Mouse (Mus musculus) embryonic facial prominence, embryonic 15.5 days (tissue): ENCODE data around the gene Rasl12. TPM values are rescaled to one million over a fixed set of nuclear protein-coding genes. Genes with fewer than 3 reads are reported as not detected.
A peak's percentile ranks its signal among the peaks of the same experiment; 100 is the strongest.

Source experiments
- ATAC-seq: fragments of 200-750 bp; cut with Nextera tagmentation; 2 replicates; pipeline ENCODE4 v1.8.0; 2017; ENCODE audit warnings: low read depth, moderate TSS enrichment; ENCODE audit not compliant: insufficient number of reproducible peaks, low FRiP score, low TSS enrichment
- H3K27ac ChIP-seq: fragments of 300-500 bp; sonication (generic); replicated peaks from 2 replicates; pipeline ENCODE4 v1.5.1; 2015; ENCODE audit warnings: mild to moderate bottlenecking, inconsistent platforms
- H3K27me3 ChIP-seq: fragments of 300-500 bp; sonication (generic); 2 replicates; pipeline ENCODE4 v1.6.1; 2015; ENCODE audit warnings: inconsistent platforms
- H3K36me3 ChIP-seq: fragments of 300-500 bp; sonication (generic); 2 replicates; pipeline ENCODE4 v1.6.1; 2015; ENCODE audit warnings: mild to moderate bottlenecking, inconsistent platforms
- H3K4me1 ChIP-seq: fragments of 300-500 bp; sonication (generic); 2 replicates; pipeline ENCODE4 v1.6.1; 2015; ENCODE audit warnings: inconsistent platforms
- H3K4me2 ChIP-seq: fragments of 300-500 bp; sonication (generic); replicated peaks from 2 replicates; pipeline ENCODE4 v1.6.1; 2015; ENCODE audit warnings: mild to moderate bottlenecking, inconsistent platforms
- H3K4me3 ChIP-seq: fragments of 300-500 bp; sonication (generic); replicated peaks from 2 replicates; pipeline ENCODE4 v1.5.1; 2015; ENCODE audit warnings: mild to moderate bottlenecking, inconsistent platforms
- H3K9ac ChIP-seq: fragments of 300-500 bp; sonication (generic); 2 replicates; pipeline ENCODE4 v1.6.1; 2015; ENCODE audit warnings: inconsistent platforms
- H3K9me3 ChIP-seq: fragments of 300-500 bp; sonication (generic); replicated peaks from 2 replicates; pipeline ENCODE4 v1.6.1; 2016; ENCODE audit warnings: inconsistent platforms
- WGBS: fragments of 180-500 bp; shearing (Covaris S2); methylation state at CpG from one replicate; pipeline ENCODE4 v1.1.7; 2015; 5-methylcytosine and 5-hydroxymethylcytosine counted together
- polyA plus RNA-seq: library from polyadenylated mRNA; unstranded; fragments of >200 nt; fragmentation: Nextera tagmentation; extraction: Ambion mirVana; gene quantifications from 2 replicates; pipeline ENCODE4 v1.2.1, GENCODE M21; 2015

The Rasl12 gene
- 8.6 and 8.7 TPM in 2 replicates for polyA plus RNA-seq

GRCm38 (mm10) chr9:65398279-65398678, at the start of gene Rasl12:
Gene Rasl12, plus strand, starts transcription at chr9:65398506.
- no peak within 1 kb of the TSS for H3K27ac ChIP-seq

GRCm38 (mm10) chr9:65353251-65353650, 45.1 kb upstream of the Rasl12 start:
- H3K36me3 ChIP-seq = peaks cover 39% of the 10 kb centered on the region
- ATAC-seq = no peak
- no peaks in the 10 kb centered on the region for H3K27me3 ChIP-seq
- H3K9ac ChIP-seq = no peak overlapping the region
- H3K4me2 ChIP-seq = no peak overlapping the region
- no peaks in the 10 kb centered on the region for H3K9me3 ChIP-seq
- H3K27ac ChIP-seq = no peak overlapping the region
- WGBS = 87% methylated on average over 5 of the region's 5 CpGs
- H3K4me3 ChIP-seq = no peak overlapping the region
- no peaks in the 10 kb centered on the region for H3K4me1 ChIP-seq

More at GRCm38 (mm10) chr9:65398279-65398678, at the start of gene Rasl12:
- peak within 1 kb of the TSS; percentile 88 for H3K4me2 ChIP-seq
- no peaks in the 10 kb centered on the region for H3K9me3 ChIP-seq
- ATAC-seq = peak; percentile 64; the same call in 1 of the 2 replicates
- no peak within 1 kb of the TSS for H3K9ac ChIP-seq
- H3K36me3 ChIP-seq = no peaks in the 10 kb centered on the region
- no peaks in the 10 kb centered on the region for H3K27me3 ChIP-seq
- H3K4me3 ChIP-seq = peak within 1 kb of the TSS; percentile 52
- peaks cover 12% of the 10 kb centered on the region for H3K4me1 ChIP-seq
- under 1% methylated on average over 24 of the region's 24 CpGs for WGBS

DNA sequence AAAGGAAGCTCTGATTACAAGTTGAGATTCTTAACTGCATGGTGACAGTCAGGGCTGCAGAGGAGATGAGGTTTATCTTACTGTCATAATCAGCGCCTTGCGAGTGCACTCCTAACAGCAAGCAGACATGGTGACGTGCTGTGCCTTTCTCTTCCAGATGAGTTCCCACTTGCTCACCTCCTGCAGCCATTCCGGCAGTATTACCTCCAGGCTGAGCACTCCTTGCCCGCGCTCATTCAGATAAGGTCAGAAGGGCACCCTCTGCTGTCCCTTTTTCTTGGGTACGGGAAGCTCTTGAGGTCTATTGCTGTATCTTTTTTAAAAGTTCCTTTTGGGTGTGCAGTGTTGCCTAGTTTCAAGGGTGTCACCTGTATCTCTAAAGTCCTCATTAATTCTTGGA, 41.7 kb upstream of the Rasl12 start:
- WGBS = 83% methylated on average over 7 of the region's 7 CpGs
- H3K27me3 ChIP-seq = no peaks in the 10 kb centered on the region
- H3K27ac ChIP-seq = no peak overlapping the region
- no peak overlapping the region for H3K9ac ChIP-seq
- ATAC-seq = no peak
- H3K36me3 ChIP-seq = peaks cover 68% of the 10 kb centered on the region
- no peaks in the 10 kb centered on the region for H3K9me3 ChIP-seq
- H3K4me3 ChIP-seq = no peak overlapping the region
- no peaks in the 10 kb centered on the region for H3K4me1 ChIP-seq
- H3K4me2 ChIP-seq = no peak overlapping the region

- H3K4me3 ChIP-seq = no peak overlapping the region
- 91% methylated on average over 2 of the region's 2 CpGs for WGBS
- no peak for ATAC-seq
- H3K9me3 ChIP-seq = no peaks in the 10 kb centered on the region
- no peaks in the 10 kb centered on the region for H3K4me1 ChIP-seq
- H3K36me3 ChIP-seq = peaks cover 72% of the 10 kb centered on the region
- H3K27ac ChIP-seq = no peak overlapping the region
- H3K27me3 ChIP-seq = no peaks in the 10 kb centered on the region
- no peak overlapping the region for H3K4me2 ChIP-seq
- no peak overlapping the region for H3K9ac ChIP-seq
Observed at GRCm38 (mm10) chr9:65356971-65357370, 41.3 kb upstream of the Rasl12 start.

- Histone ChIP-seq H3K4me3 (no peak overlapping the region), H3K36me3 (peaks cover 77% of the 10 kb centered on the region), H3K9me3 (no peaks in the 10 kb centered on the region), H3K4me1 (no peaks in the 10 kb centered on the region), H3K9ac (no peak overlapping the region), H3K27ac (no peak overlapping the region), H3K4me2 (no peak overlapping the region), H3K27me3 (no peaks in the 10 kb centered on the region)
- ATAC-seq = no peak
- 83% methylated on average over 1 of the region's 1 CpGs for WGBS
Observed at GRCm38 (mm10) chr9:65358956-65359480, 39.3 kb upstream of the Rasl12 start.

DNA sequence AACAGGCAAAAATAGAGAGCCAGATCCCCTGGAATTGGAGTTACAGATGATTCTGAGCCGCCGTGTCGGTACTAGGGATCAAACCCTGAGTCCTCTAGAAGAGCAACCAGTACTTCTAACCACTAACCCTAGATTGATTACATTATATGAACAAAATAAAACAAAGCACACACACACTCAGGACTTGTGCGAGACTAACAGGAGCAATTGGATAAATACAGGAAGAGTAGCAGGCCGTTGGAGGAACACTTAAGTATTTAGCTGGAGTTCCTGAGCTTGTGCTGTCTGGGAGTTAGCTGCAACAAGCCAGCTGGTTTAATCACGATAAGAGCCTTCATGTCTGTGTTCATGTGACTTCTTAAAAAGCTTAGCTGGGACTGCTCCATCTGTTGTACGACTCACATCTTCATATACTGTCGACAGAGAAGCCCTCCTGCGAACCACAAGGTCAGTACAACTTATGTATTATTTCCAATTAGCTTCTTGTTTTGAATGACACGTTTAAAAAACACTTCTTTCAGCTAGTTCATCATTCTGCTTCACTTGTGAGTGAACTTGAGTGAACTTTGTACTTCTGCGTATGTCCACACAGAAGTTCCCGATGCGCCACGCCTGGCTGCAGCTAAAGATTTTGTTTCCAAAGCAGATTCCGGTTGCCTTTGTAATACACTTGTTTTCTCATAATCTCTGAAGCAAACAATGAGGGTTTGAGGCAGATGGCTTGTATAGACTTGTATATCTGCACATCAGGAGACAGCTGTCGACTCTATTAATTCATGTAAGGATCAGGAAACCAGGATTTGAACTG, 37.5 kb upstream of the Rasl12 start, which contains the start of gene Ubap1l:
TSS of gene Ubap1l (plus strand) at position 401 of the 808 bp plus-strand sequence.
- H3K27ac ChIP-seq = no peak within 1 kb of the TSS
- no peaks in the 10 kb centered on the region for H3K27me3 ChIP-seq
- no peak within 1 kb of the TSS for H3K9ac ChIP-seq
- H3K9me3 ChIP-seq = no peaks in the 10 kb centered on the region
- no peaks in the 10 kb centered on the region for H3K4me1 ChIP-seq
- H3K4me2 ChIP-seq = no peak within 1 kb of the TSS
- H3K36me3 ChIP-seq = peaks cover 67% of the 10 kb centered on the region
- no peak within 1 kb of the TSS for H3K4me3 ChIP-seq
- no peak for ATAC-seq
- WGBS = 83% methylated on average over 16 of the region's 16 CpGs

DNA sequence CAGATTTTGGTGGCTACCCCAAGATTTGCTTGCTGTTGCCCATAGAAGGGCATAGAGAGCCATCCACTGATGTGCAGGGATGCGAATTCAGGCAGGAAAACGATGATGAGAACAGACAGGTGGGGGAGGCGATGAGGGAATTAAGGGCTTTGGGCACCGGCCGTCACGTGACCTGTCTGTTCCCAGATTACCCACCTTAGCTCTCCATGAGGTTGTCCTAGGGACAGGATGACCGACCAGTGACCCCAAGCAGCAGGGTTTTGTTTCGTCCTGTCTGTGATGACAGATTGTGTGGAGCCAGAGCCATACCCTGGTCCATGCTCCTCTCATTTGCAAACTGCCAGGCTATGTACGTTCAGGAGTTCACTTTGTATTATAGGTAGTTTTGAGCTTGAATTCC, 34.6 kb upstream of the Rasl12 start:
- Histone ChIP-seq H3K4me1 (no peaks in the 10 kb centered on the region), H3K27me3 (no peaks in the 10 kb centered on the region), H3K4me3 (no peak overlapping the region), H3K36me3 (peaks cover 40% of the 10 kb centered on the region), H3K27ac (no peak overlapping the region), H3K9ac (no peak overlapping the region), H3K4me2 (no peak overlapping the region), H3K9me3 (no peaks in the 10 kb centered on the region)
- 54% methylated on average over 9 of the region's 9 CpGs for WGBS
- no peak for ATAC-seq

GRCm38 (mm10) chr9:65365721-65366120, 32.6 kb upstream of the Rasl12 start:
- 89% methylated on average over 7 of the region's 7 CpGs for WGBS
- no peak for ATAC-seq
- H3K9ac ChIP-seq = no peak overlapping the region

DNA sequence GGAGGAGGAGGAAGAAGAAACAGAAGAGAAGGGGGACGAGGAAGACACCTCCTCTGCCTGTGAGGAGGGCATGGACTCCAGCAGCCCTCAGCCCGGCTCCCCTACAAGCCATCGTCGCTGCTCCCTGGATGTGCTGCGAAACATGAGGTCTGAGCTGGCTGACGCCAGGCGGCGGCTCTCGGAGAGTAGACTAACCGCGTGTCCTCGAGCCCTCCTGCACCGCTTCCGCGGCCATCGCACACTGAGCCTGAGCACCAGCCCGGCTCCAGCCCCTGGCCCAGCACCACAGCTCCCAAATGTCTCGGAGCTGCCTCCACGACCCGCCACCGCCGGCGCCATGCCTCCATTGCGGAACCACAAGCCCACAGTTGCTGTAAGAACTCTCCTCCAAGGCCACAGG, 26.6 kb upstream of the Rasl12 start:
- no peak for ATAC-seq
- no peaks in the 10 kb centered on the region for H3K27me3 ChIP-seq
- 0 out of 2 replicates have a peak, but pooled peaks cover 3% of the 10 kb centered on the region for H3K36me3 ChIP-seq
- no peaks in the 10 kb centered on the region for H3K9me3 ChIP-seq
- no peak overlapping the region for H3K4me2 ChIP-seq
- H3K4me1 ChIP-seq = no peaks in the 10 kb centered on the region
- H3K4me3 ChIP-seq = no peak overlapping the region
- H3K9ac ChIP-seq = no peak overlapping the region
- 82% methylated on average over 24 of the region's 24 CpGs for WGBS
- no peak overlapping the region for H3K27ac ChIP-seq

More at GRCm38 (mm10) chr9:65365721-65366120, 32.6 kb upstream of the Rasl12 start:
- H3K27ac ChIP-seq = no peak overlapping the region
- peaks cover 23% of the 10 kb centered on the region for H3K36me3 ChIP-seq
- H3K4me1 ChIP-seq = no peaks in the 10 kb centered on the region
- no peak overlapping the region for H3K4me3 ChIP-seq
- H3K4me2 ChIP-seq = no peak overlapping the region
- no peaks in the 10 kb centered on the region for H3K9me3 ChIP-seq
- H3K27me3 ChIP-seq = no peaks in the 10 kb centered on the region

- Histone ChIP-seq H3K4me3 (no peak overlapping the region), H3K4me1 (no peaks in the 10 kb centered on the region), H3K9ac (no peak overlapping the region), H3K9me3 (no peaks in the 10 kb centered on the region), H3K27ac (no peak overlapping the region), H3K27me3 (no peaks in the 10 kb centered on the region), H3K36me3 (0 out of 2 replicates have a peak, but pooled peaks cover 3% of the 10 kb centered on the region), H3K4me2 (no peak overlapping the region)
- ATAC-seq = no peak
- WGBS = 75% methylated on average over 4 of the region's 4 CpGs
Observed at GRCm38 (mm10) chr9:65372449-65372848, 25.9 kb upstream of the Rasl12 start.

DNA sequence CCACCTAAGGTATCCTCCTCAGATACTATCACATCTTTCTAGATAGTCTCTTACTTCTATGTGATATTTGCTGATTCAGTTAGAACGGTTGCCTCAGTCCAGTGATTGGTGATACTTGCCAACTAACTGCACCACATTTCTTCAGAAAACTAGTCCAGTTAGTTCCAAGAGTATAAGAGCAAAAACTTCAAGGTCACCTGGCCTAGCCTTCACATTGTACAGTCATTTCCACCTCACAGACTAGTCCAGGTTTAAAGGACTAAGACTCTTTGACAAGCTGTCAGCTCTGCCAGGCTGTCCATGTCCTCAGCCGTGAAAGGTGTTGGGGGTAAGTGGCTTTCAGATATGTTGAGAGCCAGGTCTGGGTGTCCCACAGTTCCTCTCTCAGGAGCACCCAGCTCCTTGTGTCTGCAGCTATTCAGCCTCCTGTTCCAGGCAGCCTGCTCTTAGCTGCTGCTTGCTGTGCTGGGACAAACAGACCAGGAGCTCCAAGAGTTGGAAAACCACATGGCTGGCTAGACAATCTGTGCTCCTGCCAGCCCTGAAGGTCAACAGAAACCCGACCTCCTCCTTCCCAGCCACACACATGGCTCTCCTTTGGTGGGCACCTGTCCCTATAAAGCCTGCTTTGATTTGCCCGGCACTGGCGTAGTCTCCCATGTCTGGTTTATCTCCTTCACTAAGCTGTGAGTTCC, 23.7 kb upstream of the Rasl12 start:
- no peaks in the 10 kb centered on the region for H3K27me3 ChIP-seq
- 71% methylated on average over 5 of the region's 5 CpGs for WGBS

More for the DNA sequence above, 23.7 kb upstream of the Rasl12 start:
- Histone ChIP-seq H3K9ac (no peak overlapping the region), H3K4me3 (no peak overlapping the region), H3K36me3 (0 out of 2 replicates have a peak, but pooled peaks cover 3% of the 10 kb centered on the region), H3K9me3 (no peaks in the 10 kb centered on the region), H3K4me2 (no peak overlapping the region), H3K27ac (no peak overlapping the region), H3K4me1 (no peaks in the 10 kb centered on the region)
- no peak for ATAC-seq
